Mouse (Mus musculus) liver, postnatal 0 days (tissue): ENCODE data around the gene Pam.

Source experiments
- CTCF ChIP-seq: sonication (generic); IDR thresholded peaks from 2 replicates; pipeline ENCODE4 v1.5.1; 2016; ENCODE audit warnings: antibody characterized with exemption, low read depth
- EP300 ChIP-seq: IDR thresholded peaks from 2 replicates; pipeline ENCODE4 v1.6.1; 2016; ENCODE audit warnings: antibody characterized with exemption, low read depth, mild to moderate bottlenecking

DNA sequence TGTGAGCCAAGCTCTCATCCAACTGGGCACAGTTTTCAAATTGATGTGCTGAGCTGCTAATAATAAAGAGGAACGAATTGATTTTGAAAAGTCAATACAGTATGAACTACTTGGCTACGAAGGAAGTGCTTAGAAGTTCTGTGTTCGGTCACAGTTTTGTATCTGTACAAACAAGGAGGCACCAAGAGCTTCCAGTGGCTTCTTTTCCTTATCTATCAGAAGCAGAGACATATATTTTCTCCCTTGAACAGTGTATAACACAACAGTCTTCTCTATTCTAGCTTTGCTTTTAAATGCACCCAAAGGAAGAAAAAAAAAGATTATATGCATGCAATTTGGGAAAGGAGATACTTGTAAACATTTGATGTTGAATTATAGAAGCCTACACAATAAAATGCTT, 30.8 kb upstream of the Pam start:
- no peak for TF ChIP-seq CTCF
- 0 out of 2 replicates have a peak, but pooled peaks have one; percentile 11 for TF ChIP-seq EP300
